Mouse (Mus musculus): ENCODE measurements around the gene Rexo5. TPM values are rescaled to one million over a fixed set of nuclear protein-coding genes. Genes with fewer than 3 reads are reported as not detected.

The Rexo5 gene
- polyA plus RNA-seq (2012; rRNA removed) (33.1 and 44.4 TPM in 2 replicates), polyA plus RNA-seq (2014; fragmentation: Nextera tagmentation; extraction: Ambion mirVana) (19.5 and 21.2 TPM in 2 replicates)

- peak within 1 kb of the TSS; percentile 65 for H3K4me3 ChIP-seq (replicated peaks; ENCODE audit: low read length)
- DNase-seq (ENCODE audit: low spot score) (peak; percentile 93), ATAC-seq (ENCODE audit: low FRiP score, low read depth) (peak; percentile 99)
- no peaks in the 10 kb centered on the region for H3K27me3 ChIP-seq (ENCODE audit: control insufficient read depth, insufficient read depth, low read length)
- no peaks in the 10 kb centered on the region for H3K9me3 ChIP-seq (ENCODE audit: control insufficient read depth, low read length)
- H3K4me2 ChIP-seq (replicated peaks; ENCODE audit: low read depth, low read length, severe bottlenecking), result peak within 1 kb of the TSS; percentile 87
- H3K4me1 ChIP-seq (ENCODE audit: control insufficient read depth, insufficient read depth, low read length), result peaks cover 6% of the 10 kb centered on the region
- peak within 1 kb of the TSS; percentile 76 for H3K27ac ChIP-seq (replicated peaks; ENCODE audit: low read depth, low read length)
- under 1% methylated on average over 52 of the region's 53 CpGs for WGBS
- peaks cover 14% of the 10 kb centered on the region for H3K36me3 ChIP-seq (ENCODE audit: control insufficient read depth, insufficient read depth, low read length)
- 0 out of 2 replicates have a peak, but pooled peaks have one; percentile 18 for TF ChIP-seq POLR2A (IDR thresholded peaks at IDR 0.05; ENCODE audit: borderline replicate concordance, extremely low read depth, insufficient read depth, insufficient read length)
- peak within 1 kb of the TSS; percentile 72 for H3K9ac ChIP-seq (ENCODE audit: low read depth, low read length, severe bottlenecking)
Observed at GRCm38 (mm10) chr7:119793586-119794250, at the start of gene Rexo5, which contains the start of gene Eri2. TSS of gene Rexo5 (plus strand) at chr7:119794006. TSS of gene Eri2 (minus strand) at chr7:119794058.

GRCm38 (mm10) chr7:119744321-119744720 lies 49.5 kb upstream of the Rexo5 start:
- WGBS, result 7% methylated on average over 32 of the region's 34 CpGs
- no peaks in the 10 kb centered on the region for H3K4me1 ChIP-seq (ENCODE audit: control insufficient read depth, insufficient read depth, low read length)
- ATAC-seq (ENCODE audit: low FRiP score, low read depth), result no peak
- H3K9me3 ChIP-seq (ENCODE audit: control insufficient read depth, low read length), result no peaks in the 10 kb centered on the region
- no peaks in the 10 kb centered on the region for H3K36me3 ChIP-seq (ENCODE audit: control insufficient read depth, insufficient read depth, low read length)
- H3K27ac ChIP-seq (replicated peaks; ENCODE audit: low read depth, low read length), result no peak overlapping the region
- H3K9ac ChIP-seq (ENCODE audit: low read depth, low read length, severe bottlenecking), result peak overlapping the region; percentile 31; the same call in 1 of the 2 replicates
- peak overlapping the region; percentile 32; the same call in 1 of the 2 replicates for H3K4me2 ChIP-seq (replicated peaks; ENCODE audit: low read depth, low read length, severe bottlenecking)
- no peak for TF ChIP-seq POLR2A (IDR thresholded peaks at IDR 0.05; ENCODE audit: borderline replicate concordance, extremely low read depth, insufficient read depth, insufficient read length)
- no peaks in the 10 kb centered on the region for H3K27me3 ChIP-seq (ENCODE audit: control insufficient read depth, insufficient read depth, low read length)
- H3K4me3 ChIP-seq (replicated peaks; ENCODE audit: low read length), result peak overlapping the region; percentile 13
- DNase-seq (ENCODE audit: low spot score), result no peak

GRCm38 (mm10) chr7:119745869-119746268 lies 47.9 kb upstream of the Rexo5 start:
- DNase-seq (ENCODE audit: low spot score) (no peak), ATAC-seq (ENCODE audit: low FRiP score, low read depth) (no peak)
- TF ChIP-seq POLR2A (IDR thresholded peaks at IDR 0.05; ENCODE audit: borderline replicate concordance, extremely low read depth, insufficient read depth, insufficient read length), result no peak
- H3K27me3 ChIP-seq (ENCODE audit: control insufficient read depth, insufficient read depth, low read length), result no peaks in the 10 kb centered on the region
- no peaks in the 10 kb centered on the region for H3K9me3 ChIP-seq (ENCODE audit: control insufficient read depth, low read length)
- no peak overlapping the region for H3K4me3 ChIP-seq (replicated peaks; ENCODE audit: low read length)
- H3K4me2 ChIP-seq (replicated peaks; ENCODE audit: low read depth, low read length, severe bottlenecking), result no peak overlapping the region
- no peak overlapping the region for H3K27ac ChIP-seq (replicated peaks; ENCODE audit: low read depth, low read length)
- no peaks in the 10 kb centered on the region for H3K36me3 ChIP-seq (ENCODE audit: control insufficient read depth, insufficient read depth, low read length)
- WGBS, result 89% methylated on average over 1 of the region's 1 CpGs
- H3K4me1 ChIP-seq (ENCODE audit: control insufficient read depth, insufficient read depth, low read length), result no peaks in the 10 kb centered on the region
- no peak overlapping the region for H3K9ac ChIP-seq (ENCODE audit: low read depth, low read length, severe bottlenecking)

DNA sequence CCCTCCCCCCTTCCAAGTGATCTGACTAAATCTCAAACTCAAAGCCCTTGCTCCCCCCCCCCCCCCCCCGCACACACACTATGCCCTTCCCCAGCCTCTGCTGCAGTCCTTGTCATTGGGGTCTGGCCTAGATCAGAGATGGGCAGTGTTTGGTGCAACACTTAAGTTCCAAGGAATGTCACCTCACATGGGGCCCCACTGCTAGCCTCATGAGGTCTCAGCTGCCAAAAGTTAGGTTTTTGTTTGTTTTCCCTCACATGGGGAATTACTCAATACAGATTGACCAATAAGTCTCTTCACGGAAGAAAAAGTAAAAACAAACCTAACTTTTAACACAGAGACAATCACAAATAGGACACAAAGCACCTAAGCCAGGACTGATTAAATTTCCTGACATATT lies 45.0 kb upstream of the Rexo5 start:
- no peaks in the 10 kb centered on the region for H3K36me3 ChIP-seq (ENCODE audit: control insufficient read depth, insufficient read depth, low read length)
- no peak overlapping the region for H3K27ac ChIP-seq (replicated peaks; ENCODE audit: low read depth, low read length)
- H3K4me1 ChIP-seq (ENCODE audit: control insufficient read depth, insufficient read depth, low read length), result no peaks in the 10 kb centered on the region
- H3K4me2 ChIP-seq (replicated peaks; ENCODE audit: low read depth, low read length, severe bottlenecking), result no peak overlapping the region
- WGBS, result 78% methylated on average over 1 of the region's 2 CpGs
- no peaks in the 10 kb centered on the region for H3K9me3 ChIP-seq (ENCODE audit: control insufficient read depth, low read length)
- H3K9ac ChIP-seq (ENCODE audit: low read depth, low read length, severe bottlenecking), result no peak overlapping the region
- ATAC-seq (ENCODE audit: low FRiP score, low read depth), result no peak
- no peak for TF ChIP-seq POLR2A (IDR thresholded peaks at IDR 0.05; ENCODE audit: borderline replicate concordance, extremely low read depth, insufficient read depth, insufficient read length)
- H3K27me3 ChIP-seq (ENCODE audit: control insufficient read depth, insufficient read depth, low read length), result no peaks in the 10 kb centered on the region
- DNase-seq (ENCODE audit: low spot score), result no peak
- no peak overlapping the region for H3K4me3 ChIP-seq (replicated peaks; ENCODE audit: low read length)

- 67% methylated on average over 2 of the region's 2 CpGs for WGBS
- no peak for TF ChIP-seq POLR2A (IDR thresholded peaks at IDR 0.05; ENCODE audit: borderline replicate concordance, extremely low read depth, insufficient read depth, insufficient read length)
- Histone ChIP-seq H3K27ac (replicated peaks; ENCODE audit: low read depth, low read length) (no peak overlapping the region), H3K4me1 (ENCODE audit: control insufficient read depth, insufficient read depth, low read length) (no peaks in the 10 kb centered on the region), H3K36me3 (ENCODE audit: control insufficient read depth, insufficient read depth, low read length) (no peaks in the 10 kb centered on the region), H3K4me2 (replicated peaks; ENCODE audit: low read depth, low read length, severe bottlenecking) (no peak overlapping the region), H3K9me3 (ENCODE audit: control insufficient read depth, low read length) (no peaks in the 10 kb centered on the region), H3K9ac (ENCODE audit: low read depth, low read length, severe bottlenecking) (no peak overlapping the region), H3K27me3 (ENCODE audit: control insufficient read depth, insufficient read depth, low read length) (no peaks in the 10 kb centered on the region), H3K4me3 (replicated peaks; ENCODE audit: low read length) (no peak overlapping the region)
- no peak for DNase-seq (ENCODE audit: low spot score)
- no peak for ATAC-seq (ENCODE audit: low FRiP score, low read depth)
Observed at GRCm38 (mm10) chr7:119749942-119750341, 43.9 kb upstream of the Rexo5 start.
